Mouse (Mus musculus): ENCODE results near the gene Rec114. TPM values are rescaled to one million over a fixed set of nuclear protein-coding genes. Genes with fewer than 3 reads are reported as not detected.

The Rec114 gene
- polyA plus RNA-seq, 1 experiment, result 0.35 TPM

GRCm38 (mm10) chr9:58665492-58665891, 78.3 kb downstream of the Rec114 start:
- TF ChIP-seq MAX (IDR thresholded peaks at IDR 0.05; ENCODE audit: low read depth) (no peak), CEBPB (IDR thresholded peaks at IDR 0.05; ENCODE audit: insufficient read depth, poor library complexity, severe bottlenecking) (no peak), TCF12 (IDR thresholded peaks at IDR 0.05; ENCODE audit: insufficient read depth, poor library complexity, severe bottlenecking) (no peak), USF1 (IDR thresholded peaks at IDR 0.05; ENCODE audit: low read depth) (no peak), MYOG (IDR thresholded peaks at IDR 0.05; ENCODE audit: control insufficient read depth in 1 of 3, insufficient read depth in 1 of 3, insufficient read length in 2 of 3, low read depth in 2 of 3) (no peak), E2F4 (IDR thresholded peaks at IDR 0.05; ENCODE audit: insufficient read depth) (no peak), POLR2A (IDR thresholded peaks at IDR 0.05; ENCODE audit: insufficient read length, low read depth) (no peak), POLR2AphosphoS2 (IDR thresholded peaks at IDR 0.05; ENCODE audit: insufficient read length, low read depth) (no peak), MYOD1 (IDR thresholded peaks at IDR 0.05; ENCODE audit: control insufficient read depth in 1 of 3, insufficient read length in 2 of 3, low read depth in 2 of 3) (no peak), REST (IDR thresholded peaks at IDR 0.05; ENCODE audit: insufficient read depth, insufficient read length) (no peak), SRF (IDR thresholded peaks at IDR 0.05; ENCODE audit: control insufficient read depth, insufficient read length, low read depth) (no peak), TCF3 (IDR thresholded peaks at IDR 0.05; ENCODE audit: insufficient read length, low read depth) (no peak)
- H3ac ChIP-seq (ENCODE audit: control insufficient read depth, insufficient read length), result no peak overlapping the region
- H3K36me3 ChIP-seq (ENCODE audit: control insufficient read depth, insufficient read depth), result peaks cover 21% of the 10 kb centered on the region
- no peak overlapping the region for H3K4me2 ChIP-seq (ENCODE audit: low read depth)
- H3K4me3 ChIP-seq, result no peak overlapping the region
- H3K79me2 ChIP-seq (ENCODE audit: control insufficient read depth, insufficient read depth), result no peaks in the 10 kb centered on the region
- no peaks in the 10 kb centered on the region for H3K27me3 ChIP-seq (ENCODE audit: control insufficient read depth, insufficient read depth, insufficient read length)

- Histone ChIP-seq H3K79me2 (ENCODE audit: control insufficient read depth, insufficient read depth) (no peaks in the 10 kb centered on the region), H3K4me3 (no peak overlapping the region), H3K4me2 (ENCODE audit: low read depth) (no peak overlapping the region), H3ac (ENCODE audit: control insufficient read depth, insufficient read length) (no peak overlapping the region), H3K36me3 (ENCODE audit: control insufficient read depth, insufficient read depth) (peaks cover 27% of the 10 kb centered on the region), H3K27me3 (ENCODE audit: control insufficient read depth, insufficient read depth, insufficient read length) (no peaks in the 10 kb centered on the region)
- no peak for TF ChIP-seq POLR2A (IDR thresholded peaks at IDR 0.05; ENCODE audit: insufficient read length, low read depth)
- no peak for TF ChIP-seq POLR2AphosphoS2 (IDR thresholded peaks at IDR 0.05; ENCODE audit: insufficient read length, low read depth)
- TF ChIP-seq CEBPB (IDR thresholded peaks at IDR 0.05; ENCODE audit: insufficient read depth, poor library complexity, severe bottlenecking), result no peak
- TF ChIP-seq MAX (IDR thresholded peaks at IDR 0.05; ENCODE audit: low read depth), result no peak
- no peak for TF ChIP-seq E2F4 (IDR thresholded peaks at IDR 0.05; ENCODE audit: insufficient read depth)
- TF ChIP-seq MYOG (IDR thresholded peaks at IDR 0.05; ENCODE audit: control insufficient read depth in 1 of 3, insufficient read depth in 1 of 3, insufficient read length in 2 of 3, low read depth in 2 of 3), result no peak
Observed at GRCm38 (mm10) chr9:58662791-58663190, 81.0 kb downstream of the Rec114 start.

- TF ChIP-seq POLR2AphosphoS2 (IDR thresholded peaks at IDR 0.05; ENCODE audit: insufficient read length, low read depth) (no peak), TCF12 (IDR thresholded peaks at IDR 0.05; ENCODE audit: insufficient read depth, poor library complexity, severe bottlenecking) (no peak), USF1 (IDR thresholded peaks at IDR 0.05; ENCODE audit: low read depth) (no peak), MYOD1 (IDR thresholded peaks at IDR 0.05; ENCODE audit: control insufficient read depth in 1 of 3, insufficient read length in 2 of 3, low read depth in 2 of 3) (no peak), MAX (IDR thresholded peaks at IDR 0.05; ENCODE audit: low read depth) (no peak), CEBPB (IDR thresholded peaks at IDR 0.05; ENCODE audit: insufficient read depth, poor library complexity, severe bottlenecking) (no peak), MYOG (IDR thresholded peaks at IDR 0.05; ENCODE audit: control insufficient read depth in 1 of 3, insufficient read depth in 1 of 3, insufficient read length in 2 of 3, low read depth in 2 of 3) (no peak), E2F4 (IDR thresholded peaks at IDR 0.05; ENCODE audit: insufficient read depth) (no peak), POLR2A (IDR thresholded peaks at IDR 0.05; ENCODE audit: insufficient read length, low read depth) (no peak), SRF (IDR thresholded peaks at IDR 0.05; ENCODE audit: control insufficient read depth, insufficient read length, low read depth) (no peak), REST (IDR thresholded peaks at IDR 0.05; ENCODE audit: insufficient read depth, insufficient read length) (no peak), TCF3 (IDR thresholded peaks at IDR 0.05; ENCODE audit: insufficient read length, low read depth) (no peak)
- Histone ChIP-seq H3K36me3 (ENCODE audit: control insufficient read depth, insufficient read depth) (peaks cover 27% of the 10 kb centered on the region), H3K4me2 (ENCODE audit: low read depth) (no peak overlapping the region)
Observed at GRCm38 (mm10) chr9:58662007-58662406, 81.8 kb downstream of the Rec114 start.

GRCm38 (mm10) chr9:58660673-58661072, 83.1 kb downstream of the Rec114 start:
- H3K27me3 ChIP-seq (ENCODE audit: control insufficient read depth, insufficient read depth, insufficient read length), result no peaks in the 10 kb centered on the region
- H3K4me3 ChIP-seq, result no peak overlapping the region
- TF ChIP-seq SRF (IDR thresholded peaks at IDR 0.05; ENCODE audit: control insufficient read depth, insufficient read length, low read depth) (no peak), MYOD1 (IDR thresholded peaks at IDR 0.05; ENCODE audit: control insufficient read depth in 1 of 3, insufficient read length in 2 of 3, low read depth in 2 of 3) (no peak), MYOG (IDR thresholded peaks at IDR 0.05; ENCODE audit: control insufficient read depth in 1 of 3, insufficient read depth in 1 of 3, insufficient read length in 2 of 3, low read depth in 2 of 3) (no peak), CEBPB (IDR thresholded peaks at IDR 0.05; ENCODE audit: insufficient read depth, poor library complexity, severe bottlenecking) (no peak)
- H3ac ChIP-seq (ENCODE audit: control insufficient read depth, insufficient read length), result no peak overlapping the region
- H3K79me2 ChIP-seq (ENCODE audit: control insufficient read depth, insufficient read depth), result no peaks in the 10 kb centered on the region
- no peak overlapping the region for H3K4me2 ChIP-seq (ENCODE audit: low read depth)
- peaks cover 27% of the 10 kb centered on the region for H3K36me3 ChIP-seq (ENCODE audit: control insufficient read depth, insufficient read depth)

More at GRCm38 (mm10) chr9:58662007-58662406, 81.8 kb downstream of the Rec114 start:
- Histone ChIP-seq H3K27me3 (ENCODE audit: control insufficient read depth, insufficient read depth, insufficient read length) (no peaks in the 10 kb centered on the region), H3K4me3 (no peak overlapping the region), H3K79me2 (ENCODE audit: control insufficient read depth, insufficient read depth) (no peaks in the 10 kb centered on the region), H3ac (ENCODE audit: control insufficient read depth, insufficient read length) (no peak overlapping the region)

GRCm38 (mm10) chr9:58659989-58660388, 83.8 kb downstream of the Rec114 start:
- no peaks in the 10 kb centered on the region for H3K27me3 ChIP-seq (ENCODE audit: control insufficient read depth, insufficient read depth, insufficient read length)
- H3ac ChIP-seq (ENCODE audit: control insufficient read depth, insufficient read length), result no peak overlapping the region
- TF ChIP-seq MYOD1 (IDR thresholded peaks at IDR 0.05; ENCODE audit: control insufficient read depth in 1 of 3, insufficient read length in 2 of 3, low read depth in 2 of 3) (no peak), POLR2AphosphoS2 (IDR thresholded peaks at IDR 0.05; ENCODE audit: insufficient read length, low read depth) (peak; percentile 35)
- no peak overlapping the region for H3K4me3 ChIP-seq
- H3K79me2 ChIP-seq (ENCODE audit: control insufficient read depth, insufficient read depth), result no peaks in the 10 kb centered on the region
- peaks cover 28% of the 10 kb centered on the region for H3K36me3 ChIP-seq (ENCODE audit: control insufficient read depth, insufficient read depth)
- H3K4me2 ChIP-seq (ENCODE audit: low read depth), result no peak overlapping the region
